Mouse (Mus musculus): Measurements from ENCODE around the gene Plppr4. TPM values are rescaled to one million over a fixed set of nuclear protein-coding genes. Genes with fewer than 3 reads are reported as not detected.

Plppr4 gene
- polyA plus RNA-seq, 1 experiment = not detected

- Histone ChIP-seq H3K4me3 (replicated peaks; ENCODE audit: control insufficient read depth, low read depth, low read length) (no peak overlapping the region), H3K4me1 (ENCODE audit: control insufficient read depth, insufficient read depth, low read length) (no peaks in the 10 kb centered on the region), H3K27ac (ENCODE audit: control insufficient read depth, insufficient read depth, low read depth, low read length, poor library complexity) (no peak overlapping the region)
- WGBS = 68% methylated on average over 1 of the region's 1 CpGs
- TF ChIP-seq CTCF (IDR thresholded peaks at IDR 0.05; ENCODE audit: control insufficient read depth, insufficient read depth, low read length) (no peak), POLR2A (IDR thresholded peaks at IDR 0.05; ENCODE audit: borderline replicate concordance, control insufficient read depth, low read depth, low read length) (no peak)
Measured at GRCm38 (mm10) chr3:117346351-117346750, 14.3 kb downstream of the Plppr4 start.

GRCm38 (mm10) chr3:117331502-117331901 lies 29.2 kb downstream of the Plppr4 start:
- no peak overlapping the region for H3K4me3 ChIP-seq (replicated peaks; ENCODE audit: control insufficient read depth, low read depth, low read length)
- TF ChIP-seq POLR2A (IDR thresholded peaks at IDR 0.05; ENCODE audit: borderline replicate concordance, control insufficient read depth, low read depth, low read length) (no peak), CTCF (IDR thresholded peaks at IDR 0.05; ENCODE audit: control insufficient read depth, insufficient read depth, low read length) (no peak)
- no peak overlapping the region for H3K27ac ChIP-seq (ENCODE audit: control insufficient read depth, insufficient read depth, low read depth, low read length, poor library complexity)
- WGBS = 85% methylated on average over 10 of the region's 10 CpGs
- H3K4me1 ChIP-seq (ENCODE audit: control insufficient read depth, insufficient read depth, low read length) = no peaks in the 10 kb centered on the region

GRCm38 (mm10) chr3:117329485-117329884 lies 31.2 kb downstream of the Plppr4 start:
- H3K4me1 ChIP-seq (ENCODE audit: control insufficient read depth, insufficient read depth, low read length) = no peaks in the 10 kb centered on the region
- no peak overlapping the region for H3K4me3 ChIP-seq (replicated peaks; ENCODE audit: control insufficient read depth, low read depth, low read length)
- TF ChIP-seq CTCF (IDR thresholded peaks at IDR 0.05; ENCODE audit: control insufficient read depth, insufficient read depth, low read length) (no peak), POLR2A (IDR thresholded peaks at IDR 0.05; ENCODE audit: borderline replicate concordance, control insufficient read depth, low read depth, low read length) (no peak)
- no peak overlapping the region for H3K27ac ChIP-seq (ENCODE audit: control insufficient read depth, insufficient read depth, low read depth, low read length, poor library complexity)
- WGBS = 69% methylated on average over 6 of the region's 6 CpGs

- H3K27ac ChIP-seq (ENCODE audit: control insufficient read depth, insufficient read depth, low read depth, low read length, poor library complexity) = no peak overlapping the region
- no peak overlapping the region for H3K4me3 ChIP-seq (replicated peaks; ENCODE audit: control insufficient read depth, low read depth, low read length)
- TF ChIP-seq POLR2A (IDR thresholded peaks at IDR 0.05; ENCODE audit: borderline replicate concordance, control insufficient read depth, low read depth, low read length) (no peak), CTCF (IDR thresholded peaks at IDR 0.05; ENCODE audit: control insufficient read depth, insufficient read depth, low read length) (no peak)
- WGBS = 81% methylated on average over 5 of the region's 5 CpGs
- no peaks in the 10 kb centered on the region for H3K4me1 ChIP-seq (ENCODE audit: control insufficient read depth, insufficient read depth, low read length)
Measured at GRCm38 (mm10) chr3:117326551-117326950, 34.1 kb downstream of the Plppr4 start.

- no peak overlapping the region for H3K27ac ChIP-seq (ENCODE audit: control insufficient read depth, insufficient read depth, low read depth, low read length, poor library complexity)
- no peak overlapping the region for H3K4me3 ChIP-seq (replicated peaks; ENCODE audit: control insufficient read depth, low read depth, low read length)
- no peaks in the 10 kb centered on the region for H3K4me1 ChIP-seq (ENCODE audit: control insufficient read depth, insufficient read depth, low read length)
- 16% methylated on average over 3 of the region's 3 CpGs for WGBS
- TF ChIP-seq CTCF (IDR thresholded peaks at IDR 0.05; ENCODE audit: control insufficient read depth, insufficient read depth, low read length) (no peak), POLR2A (IDR thresholded peaks at IDR 0.05; ENCODE audit: borderline replicate concordance, control insufficient read depth, low read depth, low read length) (no peak)
Measured at GRCm38 (mm10) chr3:117319671-117320070, 41.0 kb downstream of the Plppr4 start.

GRCm38 (mm10) chr3:117313339-117313738 lies 47.3 kb downstream of the Plppr4 start:
- no peak for TF ChIP-seq CTCF (IDR thresholded peaks at IDR 0.05; ENCODE audit: control insufficient read depth, insufficient read depth, low read length)
- TF ChIP-seq POLR2A (IDR thresholded peaks at IDR 0.05; ENCODE audit: borderline replicate concordance, control insufficient read depth, low read depth, low read length) = no peak
- 78% methylated on average over 4 of the region's 4 CpGs for WGBS
- Histone ChIP-seq H3K4me1 (ENCODE audit: control insufficient read depth, insufficient read depth, low read length) (no peaks in the 10 kb centered on the region), H3K27ac (ENCODE audit: control insufficient read depth, insufficient read depth, low read depth, low read length, poor library complexity) (no peak overlapping the region), H3K4me3 (replicated peaks; ENCODE audit: control insufficient read depth, low read depth, low read length) (no peak overlapping the region)

GRCm38 (mm10) chr3:117312097-117312496 lies 48.6 kb downstream of the Plppr4 start:
- Histone ChIP-seq H3K4me1 (ENCODE audit: control insufficient read depth, insufficient read depth, low read length) (no peaks in the 10 kb centered on the region), H3K4me3 (replicated peaks; ENCODE audit: control insufficient read depth, low read depth, low read length) (no peak overlapping the region), H3K27ac (ENCODE audit: control insufficient read depth, insufficient read depth, low read depth, low read length, poor library complexity) (no peak overlapping the region)
- WGBS = 85% methylated on average over 7 of the region's 7 CpGs
- TF ChIP-seq POLR2A (IDR thresholded peaks at IDR 0.05; ENCODE audit: borderline replicate concordance, control insufficient read depth, low read depth, low read length) = no peak
- TF ChIP-seq CTCF (IDR thresholded peaks at IDR 0.05; ENCODE audit: control insufficient read depth, insufficient read depth, low read length) = no peak

- no peak overlapping the region for H3K27ac ChIP-seq (ENCODE audit: control insufficient read depth, insufficient read depth, low read depth, low read length, poor library complexity)
- H3K4me1 ChIP-seq (ENCODE audit: control insufficient read depth, insufficient read depth, low read length) = no peaks in the 10 kb centered on the region
- TF ChIP-seq CTCF (IDR thresholded peaks at IDR 0.05; ENCODE audit: control insufficient read depth, insufficient read depth, low read length) (no peak), POLR2A (IDR thresholded peaks at IDR 0.05; ENCODE audit: borderline replicate concordance, control insufficient read depth, low read depth, low read length) (no peak)
- H3K4me3 ChIP-seq (replicated peaks; ENCODE audit: control insufficient read depth, low read depth, low read length) = no peak overlapping the region
- WGBS = 67% methylated on average over 2 of the region's 2 CpGs
Measured at GRCm38 (mm10) chr3:117310801-117311368, 49.8 kb downstream of the Plppr4 start.

- H3K4me3 ChIP-seq (replicated peaks; ENCODE audit: control insufficient read depth, low read depth, low read length) = no peak overlapping the region
- 84% methylated on average over 3 of the region's 3 CpGs for WGBS
- no peaks in the 10 kb centered on the region for H3K4me1 ChIP-seq (ENCODE audit: control insufficient read depth, insufficient read depth, low read length)
- TF ChIP-seq POLR2A (IDR thresholded peaks at IDR 0.05; ENCODE audit: borderline replicate concordance, control insufficient read depth, low read depth, low read length) (no peak), CTCF (IDR thresholded peaks at IDR 0.05; ENCODE audit: control insufficient read depth, insufficient read depth, low read length) (no peak)
- no peak overlapping the region for H3K27ac ChIP-seq (ENCODE audit: control insufficient read depth, insufficient read depth, low read depth, low read length, poor library complexity)
Measured at GRCm38 (mm10) chr3:117309580-117309910, 51.1 kb downstream of the Plppr4 start.
